Mouse (Mus musculus) lung, embryonic 14.5 days (tissue): ENCODE measurements around the gene 2310034G01Rik. TPM values are rescaled to one million over a fixed set of nuclear protein-coding genes. Genes with fewer than 3 reads are reported as not detected.

ENCODE experiments used
- ATAC-seq: fragments of 200-750 bp; cut with Nextera tagmentation; 2 replicates; pipeline ENCODE4 v1.8.0; 2017; ENCODE audit warnings: mild to moderate bottlenecking, moderate TSS enrichment, moderate library complexity; ENCODE audit not compliant: insufficient read depth
- DNase-seq: peaks from one replicate; pipeline ENCODE4 v3.0.0-alpha.2; 2015
- H3K27ac ChIP-seq: fragments of 300-500 bp; sonication (generic); 2 replicates; pipeline ENCODE4 v1.5.1; 2014; ENCODE audit warnings: low read depth, mild to moderate bottlenecking, moderate library complexity
- H3K27me3 ChIP-seq: fragments of 300-500 bp; sonication (generic); 2 replicates; pipeline ENCODE4 v1.6.1; 2014; ENCODE audit warnings: low read length, control low read depth; ENCODE audit not compliant: insufficient read depth
- H3K36me3 ChIP-seq: fragments of 300-500 bp; sonication (generic); 2 replicates; pipeline ENCODE4 v1.6.1; 2014; ENCODE audit warnings: control low read depth; ENCODE audit not compliant: insufficient read depth
- H3K4me1 ChIP-seq: fragments of 300-500 bp; sonication (generic); 2 replicates; pipeline ENCODE4 v1.6.1; 2014; ENCODE audit warnings: antibody characterized with exemption, control low read depth; ENCODE audit not compliant: insufficient read depth
- H3K4me2 ChIP-seq: fragments of 300-500 bp; sonication (generic); 2 replicates; pipeline ENCODE4 v1.6.1; 2014; ENCODE audit warnings: mild to moderate bottlenecking
- H3K4me3 ChIP-seq: fragments of 300-500 bp; sonication (generic); 2 replicates; pipeline ENCODE4 v1.5.1; 2014; ENCODE audit warnings: low read depth, low read length
- H3K9ac ChIP-seq: fragments of 300-500 bp; sonication (generic); 2 replicates; pipeline ENCODE4 v1.6.1; 2014
- H3K9me3 ChIP-seq: fragments of 300-500 bp; sonication (generic); 2 replicates; pipeline ENCODE4 v1.6.1; 2016; ENCODE audit warnings: low read depth, low read length, control low read depth
- CTCF ChIP-seq: IDR thresholded peaks from 2 replicates; pipeline ENCODE4 v1.5.1; 2016; ENCODE audit warnings: antibody characterized with exemption, low read depth
- WGBS: fragments of 180-500 bp; shearing (Covaris S2); extraction: QIAGEN DNeasy Blood & Tissue Kit; methylation state at CpG from one replicate; pipeline ENCODE4 v1.1.7; 2014; 5-methylcytosine and 5-hydroxymethylcytosine counted together
- polyA plus RNA-seq: library from polyadenylated mRNA; unstranded; fragments of >200 nt; fragmentation: Nextera tagmentation; extraction: Ambion mirVana; gene quantifications from 2 replicates; pipeline ENCODE4 v1.2.1, GENCODE M21; 2014

Gene 2310034G01Rik
- polyA plus RNA-seq, 1 experiment from 2014 or later = 1.1 TPM

DNA sequence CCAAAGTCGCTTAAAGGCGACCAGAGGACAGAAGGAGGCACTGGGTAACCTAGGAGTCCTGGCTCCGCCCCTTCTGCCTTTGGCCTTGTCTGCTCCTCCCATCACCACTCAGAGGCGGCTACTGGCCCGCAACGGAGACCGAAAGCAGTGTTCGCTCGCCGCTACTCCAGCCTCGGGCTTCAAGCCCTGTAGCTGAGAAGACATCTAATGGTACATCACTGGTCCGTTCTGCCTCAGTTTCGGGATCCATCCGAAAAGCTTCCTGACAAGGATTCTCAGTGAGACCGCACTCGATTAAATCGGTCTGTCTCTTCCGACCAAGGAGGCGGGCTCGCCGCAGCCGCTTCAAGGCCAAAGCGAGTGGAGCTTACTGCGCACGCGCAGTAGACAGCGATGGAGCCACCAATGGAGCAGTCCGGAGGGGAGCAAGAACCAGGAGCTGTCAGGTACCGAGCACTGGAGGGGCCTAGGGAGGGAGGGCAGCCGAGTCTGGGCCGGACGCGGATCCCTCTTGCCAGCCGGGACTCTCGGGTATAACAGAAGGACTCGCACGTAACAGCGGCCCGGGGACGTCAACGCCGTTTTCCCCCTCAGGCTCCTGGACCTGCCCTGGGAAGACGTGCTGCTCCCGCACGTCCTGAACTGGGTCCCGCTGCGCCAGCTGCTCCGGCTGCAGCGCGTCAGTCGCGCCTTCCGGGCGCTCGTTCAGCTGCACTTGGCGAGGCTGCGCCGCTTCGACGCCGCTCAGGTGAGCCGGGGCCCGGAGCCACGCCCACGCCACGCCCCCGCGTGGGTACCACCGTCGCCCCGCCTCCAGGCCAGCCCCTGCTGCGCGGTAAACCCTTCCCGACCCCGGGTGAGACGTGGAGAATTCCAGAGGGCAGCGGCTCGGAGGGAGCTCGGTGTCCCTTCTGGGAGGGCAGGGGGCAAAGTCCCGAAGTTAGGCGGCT is 21.7 kb downstream of the 2310034G01Rik start, which contains the start of gene Fbxl15:
Gene Fbxl15 (plus strand): TSS at position 104 of the 950 bp plus-strand sequence.
- DNase-seq (peak; percentile 98), ATAC-seq (peak; percentile 93)
- peak within 1 kb of the TSS; percentile 100 for H3K4me2 ChIP-seq
- no peak for TF ChIP-seq CTCF
- H3K36me3 ChIP-seq = peaks cover 20% of the 10 kb centered on the region
- H3K27me3 ChIP-seq = peaks cover 43% of the 10 kb centered on the region
- H3K4me1 ChIP-seq = peaks cover 17% of the 10 kb centered on the region
- H3K9me3 ChIP-seq = no peaks in the 10 kb centered on the region
- peak within 1 kb of the TSS; percentile 74 for H3K4me3 ChIP-seq
- peak within 1 kb of the TSS; percentile 81 for H3K27ac ChIP-seq
- H3K9ac ChIP-seq = peak within 1 kb of the TSS; percentile 62
- WGBS = under 1% methylated on average over 80 of the region's 81 CpGs

DNA sequence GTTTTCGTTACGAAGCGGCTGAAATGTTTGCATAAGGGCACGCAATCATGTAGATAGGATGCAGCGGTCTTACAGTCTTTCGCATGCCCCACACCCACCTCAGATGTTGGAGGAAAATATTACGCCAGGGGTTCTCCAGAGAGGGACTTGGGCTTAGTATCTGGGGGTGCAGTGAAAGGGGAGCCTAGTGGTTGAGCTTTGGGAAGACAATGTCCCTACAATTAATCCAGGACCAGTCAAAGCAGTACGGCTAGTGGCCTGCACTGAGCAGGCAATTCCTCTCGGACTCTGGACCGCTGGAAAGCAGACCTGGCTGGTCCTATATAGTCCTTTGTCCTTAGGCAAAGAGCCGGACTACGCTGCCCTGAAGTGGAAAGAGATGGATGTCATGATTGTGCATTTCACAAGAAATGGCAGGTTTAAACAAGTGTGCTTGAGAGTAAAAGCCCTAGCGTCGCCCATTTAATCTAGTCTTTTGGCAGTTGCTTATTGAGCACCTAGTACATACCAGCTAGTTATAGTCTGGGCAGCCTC is 22.5 kb downstream of the 2310034G01Rik start:
- Histone ChIP-seq H3K9ac (peak overlapping the region; percentile 62; the same call in 1 of the 2 replicates), H3K27me3 (peaks cover 49% of the 10 kb centered on the region), H3K4me3 (peak overlapping the region; percentile 74), H3K9me3 (no peaks in the 10 kb centered on the region), H3K36me3 (peaks cover 20% of the 10 kb centered on the region), H3K4me2 (peak overlapping the region; percentile 100), H3K27ac (no peak overlapping the region; the same call in 1 of the 2 replicates), H3K4me1 (peaks cover 17% of the 10 kb centered on the region)
- WGBS = 29% methylated on average over 14 of the region's 14 CpGs
- ATAC-seq (no peak), DNase-seq (no peak)
- TF ChIP-seq CTCF = no peak

DNA sequence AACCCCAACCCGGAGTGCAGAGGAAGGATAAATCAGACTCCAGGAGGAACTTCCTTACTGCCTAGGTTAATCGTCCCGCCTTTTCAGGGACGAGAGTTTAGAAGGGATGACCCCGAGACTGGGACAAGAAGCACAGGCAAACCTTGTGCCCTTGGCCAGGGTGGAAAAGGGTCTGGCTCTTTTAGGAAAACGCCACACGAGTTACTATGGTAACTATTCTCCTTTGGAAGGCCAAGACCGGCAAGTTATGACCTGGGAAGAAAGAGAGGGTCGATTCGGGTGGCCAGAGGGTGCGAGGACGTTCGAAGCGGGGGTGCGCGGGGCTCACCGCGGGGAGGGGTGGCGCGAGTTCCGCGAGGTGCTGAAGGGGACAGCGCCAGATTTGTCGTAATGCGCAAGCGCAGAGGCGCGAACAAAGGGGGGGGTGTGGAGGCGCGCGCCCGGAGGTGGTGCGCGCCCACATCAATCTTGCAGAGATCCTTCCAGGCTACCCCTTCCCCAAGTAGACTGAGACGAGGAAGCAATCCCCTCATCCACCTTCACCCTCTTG is 23.3 kb downstream of the 2310034G01Rik start, which contains the start of gene Psd:
Gene Psd (minus strand): TSS at position 401 of the 550 bp plus-strand sequence.
- under 1% methylated on average over 35 of the region's 35 CpGs for WGBS
- Histone ChIP-seq H3K4me2 (peak within 1 kb of the TSS; percentile 100), H3K27ac (peak within 1 kb of the TSS; percentile 81; the same call in 1 of the 2 replicates), H3K4me3 (peak within 1 kb of the TSS; percentile 74), H3K9ac (peak within 1 kb of the TSS; percentile 62), H3K9me3 (no peaks in the 10 kb centered on the region), H3K36me3 (peaks cover 13% of the 10 kb centered on the region), H3K4me1 (peaks cover 17% of the 10 kb centered on the region), H3K27me3 (peaks cover 56% of the 10 kb centered on the region)
- no peak for ATAC-seq
- no peak for TF ChIP-seq CTCF
- peak; percentile 59 for DNase-seq

DNA sequence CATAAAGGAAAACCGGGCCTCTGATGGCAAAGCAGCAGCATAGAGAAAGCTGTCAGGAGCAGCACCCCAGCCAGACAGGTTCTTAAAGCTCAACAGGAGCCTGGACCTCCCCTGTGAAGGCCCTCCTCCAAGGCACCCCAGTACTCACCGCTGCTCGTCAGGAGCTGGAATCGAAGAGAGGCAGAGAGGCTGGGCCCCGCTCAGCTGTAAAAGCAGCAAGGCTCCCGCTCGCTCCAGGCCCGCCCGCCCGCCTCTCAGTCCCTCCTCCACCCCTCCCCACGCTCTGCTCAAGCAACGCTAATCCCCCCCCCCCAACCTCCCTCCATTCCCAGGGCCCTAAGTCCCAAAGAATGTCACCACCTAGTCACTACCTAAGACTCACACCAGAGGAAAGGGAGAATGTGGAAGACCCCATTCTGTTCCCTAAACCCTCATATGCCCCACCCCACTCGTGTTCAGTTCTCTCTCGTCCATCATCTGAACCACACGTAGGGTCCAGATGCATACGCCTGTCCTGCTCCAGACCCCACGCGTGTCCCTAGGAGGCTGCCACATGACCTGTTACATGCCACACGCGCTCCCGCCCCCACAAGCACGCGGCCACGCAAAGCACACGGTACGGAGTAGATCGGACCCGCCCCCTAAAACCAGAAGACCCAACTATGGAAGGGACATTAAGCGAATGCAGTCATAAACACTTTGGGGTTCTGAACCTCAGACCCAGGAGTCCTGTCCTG is 23.9 kb downstream of the 2310034G01Rik start:
- WGBS = 6% methylated on average over 29 of the region's 29 CpGs
- Histone ChIP-seq H3K9ac (no peak overlapping the region), H3K9me3 (no peaks in the 10 kb centered on the region), H3K36me3 (peaks cover 11% of the 10 kb centered on the region), H3K4me1 (peaks cover 17% of the 10 kb centered on the region), H3K4me2 (peak overlapping the region; percentile 100), H3K4me3 (no peak overlapping the region), H3K27ac (no peak overlapping the region), H3K27me3 (peaks cover 62% of the 10 kb centered on the region)
- no peak for DNase-seq
- TF ChIP-seq CTCF = no peak
- ATAC-seq = no peak

DNA sequence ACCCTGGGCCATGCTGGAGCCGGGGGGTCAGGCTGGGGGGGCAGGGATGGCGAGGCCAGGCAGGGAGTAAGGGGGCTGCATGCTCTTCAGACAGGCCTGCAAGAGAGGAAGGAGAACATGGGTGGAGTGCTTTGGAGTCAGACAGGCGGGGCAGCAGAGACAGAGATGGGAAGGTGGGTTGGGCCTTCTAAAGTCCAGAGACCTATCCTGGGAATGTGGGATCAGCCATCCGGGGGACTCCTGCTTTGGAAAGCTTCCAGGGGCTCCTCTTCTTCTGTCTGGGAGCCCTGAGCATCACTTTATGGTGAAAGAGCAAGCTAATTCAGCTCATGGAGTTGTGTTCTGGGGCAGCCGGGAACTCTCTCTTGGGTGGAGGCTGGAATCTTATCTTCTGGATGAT is 25.2 kb downstream of the 2310034G01Rik start:
- peaks cover 17% of the 10 kb centered on the region for H3K4me1 ChIP-seq
- no peak for ATAC-seq
- peaks cover 74% of the 10 kb centered on the region for H3K27me3 ChIP-seq
- no peak overlapping the region for H3K27ac ChIP-seq
- WGBS = 57% methylated on average over 5 of the region's 5 CpGs
- TF ChIP-seq CTCF = no peak
- no peaks in the 10 kb centered on the region for H3K9me3 ChIP-seq
- no peak overlapping the region for H3K4me3 ChIP-seq
- no peak overlapping the region for H3K9ac ChIP-seq
- no peak for DNase-seq
- H3K36me3 ChIP-seq = no peaks in the 10 kb centered on the region
- H3K4me2 ChIP-seq = no peak overlapping the region

DNA sequence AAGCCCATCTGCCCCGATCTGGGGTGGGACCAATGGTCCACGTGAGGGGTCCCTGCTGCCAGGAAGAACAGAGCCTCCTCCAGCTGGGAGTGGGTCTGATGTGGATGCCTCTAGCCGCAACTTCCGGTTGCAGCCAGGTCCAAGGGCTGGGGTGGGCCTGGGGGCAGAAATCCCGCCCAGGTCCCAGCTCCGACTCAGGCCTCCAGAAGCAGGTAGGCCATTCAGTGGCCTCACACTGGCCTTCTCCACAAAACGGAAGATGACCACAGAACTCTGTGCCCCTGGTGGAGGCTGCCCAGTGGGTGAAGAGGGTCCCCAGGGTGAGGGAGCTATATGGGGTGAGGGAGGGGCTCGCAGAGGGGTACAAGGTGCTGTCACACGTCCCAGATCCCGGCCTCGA is 25.7 kb downstream of the 2310034G01Rik start:
- 48% methylated on average over 11 of the region's 11 CpGs for WGBS
- H3K27me3 ChIP-seq = peaks cover 80% of the 10 kb centered on the region
- no peaks in the 10 kb centered on the region for H3K9me3 ChIP-seq
- no peaks in the 10 kb centered on the region for H3K36me3 ChIP-seq
- DNase-seq (no peak), ATAC-seq (no peak)
- H3K4me3 ChIP-seq = no peak overlapping the region
- peaks cover 12% of the 10 kb centered on the region for H3K4me1 ChIP-seq
- H3K4me2 ChIP-seq = no peak overlapping the region
- H3K27ac ChIP-seq = no peak overlapping the region
- TF ChIP-seq CTCF = no peak
- no peak overlapping the region for H3K9ac ChIP-seq
